In genomic region chr16:5406711-5407110, GRCm38 (mm10) we compare ENCODE assay signal across 9 mouse cellular contexts.
DNase-seq lines count a peak whose midpoint lies in the region; ATAC-seq and TF ChIP-seq lines count a peak whose summit lies in the region.
"Had no signal": no experiment of that assay in that cellular context is flagged by ENCODE, and none has a peak within 500 bp of the region (broad histone marks: within the 10 kb centered on the region; RNA-seq: fewer than 3 reads in every experiment).

No protein-coding gene starts in this region.

- no peaks in the 10 kb centered on the region for H3K9me3 ChIP-seq in forebrain, embryonic 14.5 days (replicated peaks; ENCODE audit: control insufficient read depth, low read length)
- H3K9me3 ChIP-seq in forebrain, embryonic 13.5 days (replicated peaks) = no peaks in the 10 kb centered on the region
- no peaks in the 10 kb centered on the region for H3K9me3 ChIP-seq in ES-Bruce4 (replicated peaks; ENCODE audit: control insufficient read depth, insufficient read depth, low read length, poor library complexity, severe bottlenecking)
- H3K9me3 ChIP-seq: liver, embryonic 15.5 days had no signal

- H3K36me3 ChIP-seq in forebrain, embryonic 14.5 days (ENCODE audit: control insufficient read depth, insufficient read depth, low read length) = no peaks in the 10 kb centered on the region
- H3K36me3 ChIP-seq in forebrain, embryonic 13.5 days (ENCODE audit: poor library complexity, severe bottlenecking) = no peaks in the 10 kb centered on the region
- H3K36me3 ChIP-seq in ES-Bruce4 (ENCODE audit: control insufficient read depth, insufficient read depth, low read length, poor library complexity, severe bottlenecking) = no peaks in the 10 kb centered on the region
- no peaks in the 10 kb centered on the region for H3K36me3 ChIP-seq in splenic B cell, adult 2 months (ENCODE audit: control insufficient read depth, insufficient read depth, low read length, poor library complexity, severe bottlenecking)
- H3K36me3 ChIP-seq: liver, embryonic 15.5 days had no signal

- no peaks in the 10 kb centered on the region for H3K4me1 ChIP-seq in forebrain, embryonic 14.5 days (ENCODE audit: control insufficient read depth, insufficient read depth, low read length)
- peaks cover 2% of the 10 kb centered on the region; the same call in 1 of the 2 replicates for H3K4me1 ChIP-seq in forebrain, embryonic 13.5 days
- no peaks in the 10 kb centered on the region for H3K4me1 ChIP-seq in ES-Bruce4 (ENCODE audit: control insufficient read depth, insufficient read depth, low read length)
- H3K4me1 ChIP-seq: liver, embryonic 15.5 days had no signal

- H3K9ac ChIP-seq in forebrain, embryonic 14.5 days (ENCODE audit: low read length) = no peak overlapping the region
- H3K9ac ChIP-seq in forebrain, embryonic 13.5 days = no peak overlapping the region
- no peak overlapping the region for H3K9ac ChIP-seq in ES-Bruce4 (ENCODE audit: low read depth, poor library complexity, severe bottlenecking)
- H3K9ac ChIP-seq: liver, embryonic 15.5 days had no signal

- 6% methylated on average over 11 of the region's 11 CpGs for WGBS in forebrain, embryonic 14.5 days
- 6% methylated on average over 11 of the region's 11 CpGs for WGBS in forebrain, embryonic 13.5 days

- no peak overlapping the region for H3K27ac ChIP-seq in forebrain, embryonic 14.5 days (ENCODE audit: low read depth, low read length)
- H3K27ac ChIP-seq in forebrain, embryonic 13.5 days = no peak overlapping the region
- no peak overlapping the region for H3K27ac ChIP-seq in ES-Bruce4 (ENCODE audit: insufficient read depth, low read length)
- H3K27ac ChIP-seq: liver, embryonic 15.5 days had no signal

- intact Hi-C loops in gastrocnemius, postnatal 36 days (cut with DNase I) = loop anchor here (2.0 kb wide), 1 partner anchor 100 kb away; no protein-coding TSS in a partner anchor

- ATAC-seq in forebrain, embryonic 14.5 days = no peak
- no peak for ATAC-seq in forebrain, embryonic 13.5 days

- TF ChIP-seq CTCF in ES-Bruce4 (IDR thresholded peaks at IDR 0.05; ENCODE audit: low read depth, low read length) = peak; percentile 84

- TF ChIP-seq EP300 in ES-Bruce4 (IDR thresholded peaks at IDR 0.05; ENCODE audit: insufficient read depth, low read depth, low read length) = no peak

- H3K4me2 ChIP-seq in forebrain, embryonic 14.5 days (ENCODE audit: low read length) = no peak overlapping the region
- no peak overlapping the region for H3K4me2 ChIP-seq in forebrain, embryonic 13.5 days
- H3K4me2 ChIP-seq: liver, embryonic 15.5 days had no signal

- H3K27me3 ChIP-seq in forebrain, embryonic 14.5 days (replicated peaks; ENCODE audit: control insufficient read depth, insufficient read depth, low read length) = no peaks in the 10 kb centered on the region
- no peaks in the 10 kb centered on the region for H3K27me3 ChIP-seq in forebrain, embryonic 13.5 days
- no peaks in the 10 kb centered on the region for H3K27me3 ChIP-seq in ES-Bruce4 (ENCODE audit: control insufficient read depth, insufficient read depth, low read length, poor library complexity, severe bottlenecking)
- H3K27me3 ChIP-seq in splenic B cell, adult 2 months (ENCODE audit: control insufficient read depth, insufficient read depth, low read length, poor library complexity, severe bottlenecking) = no peaks in the 10 kb centered on the region
- H3K27me3 ChIP-seq: liver, embryonic 15.5 days had no signal

- H3K4me3 ChIP-seq in forebrain, embryonic 14.5 days (ENCODE audit: low read depth, low read length) = no peak overlapping the region
- H3K4me3 ChIP-seq in forebrain, embryonic 13.5 days = no peak overlapping the region
- no peak overlapping the region for H3K4me3 ChIP-seq in ES-Bruce4 (ENCODE audit: low read depth, low read length)
- H3K4me3 ChIP-seq: liver, embryonic 15.5 days had no signal

- no peak for TF ChIP-seq POLR2A in ES-Bruce4 (IDR thresholded peaks at IDR 0.05; ENCODE audit: insufficient read depth, low read length)

- DNase-seq in forebrain, embryonic 14.5 days (ENCODE audit: low spot score) = peak; percentile 51
- DNase-seq in cerebellum, adult 8-10 months = peak; percentile 9
- peak; percentile 53 to 55 for DNase-seq in gastrocnemius, postnatal 36 days
- DNase-seq in layer of hippocampus, postnatal 10 days (ENCODE audit: low spot score in 2 of 2) = peak; percentile 63 to 67
- peak; percentile 66 to 69 for DNase-seq in lung, postnatal 4 days
- peak; percentile 36 for DNase-seq in splenic B cell, adult 2 months (ENCODE audit: low read depth, low spot score)

Comparison
In these comparisons a context has a peak if more than half of its experiments do, and no peak if none do; other contexts are left out.
1. DNase-seq: peak in every context shown above with its lines; median percentile 68 in lung, postnatal 4 days; 65 in layer of hippocampus, postnatal 10 days; 54 in gastrocnemius, postnatal 36 days; 51 in forebrain, embryonic 14.5 days; 36 in splenic B cell, adult 2 months; 9 in cerebellum, adult 8-10 months.